Mouse (Mus musculus) lung, adult 2 months (tissue): ENCODE results near the gene Mfsd5. TPM values are rescaled to one million over a fixed set of nuclear protein-coding genes. Genes with fewer than 3 reads are reported as not detected.

ENCODE experiments used
- DNase-seq: peaks from one replicate; pipeline ENCODE4 v3.0.0; 2022
- H3K4me1 ChIP-seq: fragments of 200-500 bp; 2 replicates; pipeline ENCODE4 v1.6.1; 2011; ENCODE audit warnings: low read length; ENCODE audit not compliant: control insufficient read depth, insufficient read depth
- H3K4me3 ChIP-seq: fragments of 200-500 bp; replicated peaks from 2 replicates; pipeline ENCODE3; 2011; ENCODE audit warnings: low read depth, mild to moderate bottlenecking, control low read depth, low read length; ENCODE audit errors: extremely low read depth
- CTCF ChIP-seq: fragments of 200-500 bp; IDR thresholded peaks from 2 replicates; pipeline ENCODE4 v1.5.1; 2011; ENCODE audit warnings: mild to moderate bottlenecking, low read length, control low read depth; ENCODE audit not compliant: insufficient read depth
- POLR2A ChIP-seq: fragments of 200-500 bp; IDR thresholded peaks from 2 replicates; pipeline ENCODE4 v1.6.1; 2011; ENCODE audit warnings: low read depth, mild to moderate bottlenecking, control low read depth, low read length, borderline replicate concordance; ENCODE audit errors: extremely low read depth
- whole genome bisulfite sequencing: fragments of 180-500 bp; shearing (Covaris S2); methylation state at CpG from one replicate; pipeline ENCODE4 v1.1.7; 2018; 5-methylcytosine and 5-hydroxymethylcytosine counted together
- polyA plus RNA-seq: library from polyadenylated mRNA; depleted of rRNA; stranded (reverse); fragments of >200 nt; gene quantifications from 2 replicates; pipeline ENCODE4 v1.2.3, GENCODE M21; 2012; rRNA removed

The Mfsd5 gene
- polyA plus RNA-seq, 1 experiment = 95.4 TPM

DNA sequence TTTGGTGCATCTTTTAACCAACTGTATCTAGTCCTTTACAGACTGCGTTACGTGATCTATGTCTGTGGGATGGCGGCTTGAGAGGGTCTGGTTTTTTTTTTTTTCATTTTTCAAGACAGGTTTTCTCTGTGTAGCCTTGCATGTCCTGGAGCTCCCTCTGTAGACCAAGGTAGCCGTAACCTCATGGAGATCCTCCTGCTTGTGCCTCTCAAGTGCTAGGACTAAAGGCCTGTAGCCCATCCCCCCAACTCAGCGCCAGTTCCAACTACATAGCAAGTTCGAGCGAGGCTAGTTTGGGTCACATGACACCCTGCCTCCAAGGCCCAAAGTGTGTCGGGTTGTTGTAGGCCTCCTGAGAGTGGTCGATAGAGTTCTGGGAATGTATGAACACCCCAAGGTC, 29.5 kb downstream of the Mfsd5 start:
- H3K4me3 ChIP-seq = no peak overlapping the region
- 86% methylated on average over 9 of the region's 9 CpGs for WGBS
- no peak for DNase-seq
- TF ChIP-seq CTCF (no peak), POLR2A (no peak)
- H3K4me1 ChIP-seq = no peaks in the 10 kb centered on the region

DNA sequence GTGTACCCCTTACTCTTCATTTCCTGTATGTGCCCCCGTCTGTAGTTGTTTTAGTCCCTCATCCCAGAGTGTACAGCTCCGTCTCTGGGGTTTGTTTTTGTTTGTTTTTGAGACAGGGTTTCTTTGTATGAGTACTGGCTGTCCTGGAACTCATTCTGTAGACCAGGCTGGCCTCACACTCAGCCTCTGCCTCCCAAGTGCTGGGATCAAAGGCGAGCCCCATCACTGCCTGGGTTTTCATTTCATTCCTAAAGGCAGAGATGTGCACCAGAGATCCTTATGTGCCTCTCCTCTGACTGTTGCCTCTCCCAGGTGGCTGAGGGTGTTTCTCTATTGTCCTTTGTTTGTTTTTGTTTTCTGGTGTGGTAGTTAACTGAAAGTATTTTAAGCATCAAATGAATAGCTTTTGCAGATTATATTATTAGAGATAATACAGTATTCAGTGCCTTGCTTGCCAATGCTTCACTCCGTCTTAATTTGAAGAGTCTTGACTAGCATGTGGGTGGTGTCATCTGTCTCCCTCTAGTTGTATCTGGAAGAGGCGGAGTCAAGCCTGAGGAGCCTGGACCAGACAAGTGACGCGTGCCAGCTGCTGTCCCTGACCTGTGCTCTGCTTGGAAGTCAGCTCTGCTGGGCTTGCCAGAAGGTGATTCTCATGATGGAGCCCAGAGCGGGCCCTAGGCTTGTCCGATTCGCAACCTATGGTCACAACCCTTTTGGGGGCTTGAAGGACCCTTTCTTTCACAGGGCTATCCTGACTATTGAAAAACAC, 31.0 kb downstream of the Mfsd5 start:
- TF ChIP-seq POLR2A = no peak
- no peak for TF ChIP-seq CTCF
- DNase-seq = no peak
- Histone ChIP-seq H3K4me1 (peaks cover 2% of the 10 kb centered on the region; the same call in 1 of the 2 replicates), H3K4me3 (no peak overlapping the region)
- 67% methylated on average over 10 of the region's 10 CpGs for WGBS

GRCm38 (mm10) chr15:102311489-102311888, 32.2 kb downstream of the Mfsd5 start:
- peaks cover 6% of the 10 kb centered on the region; the same call in 1 of the 2 replicates for H3K4me1 ChIP-seq
- TF ChIP-seq CTCF (no peak), POLR2A (no peak)
- no peak for DNase-seq
- no peak overlapping the region for H3K4me3 ChIP-seq

GRCm38 (mm10) chr15:102315292-102315691, 36.0 kb downstream of the Mfsd5 start:
- DNase-seq = peak; percentile 28

GRCm38 (mm10) chr15:102316263-102316662, 37.0 kb downstream of the Mfsd5 start:
- no peak overlapping the region for H3K4me3 ChIP-seq
- peak; percentile 71 for DNase-seq
- TF ChIP-seq POLR2A = no peak
- peak; percentile 92 for TF ChIP-seq CTCF
- WGBS = 87% methylated on average over 6 of the region's 6 CpGs
- peaks cover 6% of the 10 kb centered on the region; the same call in 1 of the 2 replicates for H3K4me1 ChIP-seq

More at GRCm38 (mm10) chr15:102315292-102315691, 36.0 kb downstream of the Mfsd5 start:
- H3K4me3 ChIP-seq = no peak overlapping the region
- 55% methylated on average over 8 of the region's 8 CpGs for WGBS
- H3K4me1 ChIP-seq = peaks cover 6% of the 10 kb centered on the region; the same call in 1 of the 2 replicates
- TF ChIP-seq CTCF (no peak), POLR2A (peak; percentile 36; the same call in 1 of the 2 replicates)

GRCm38 (mm10) chr15:102324654-102325473, 45.6 kb downstream of the Mfsd5 start:
- TF ChIP-seq CTCF = no peak
- TF ChIP-seq POLR2A = no peak
- no peak for DNase-seq
- no peak overlapping the region for H3K4me3 ChIP-seq
- H3K4me1 ChIP-seq = 0 out of 2 replicates have a peak, but pooled peaks cover 2% of the 10 kb centered on the region
- 71% methylated on average over 12 of the region's 12 CpGs for WGBS

DNA sequence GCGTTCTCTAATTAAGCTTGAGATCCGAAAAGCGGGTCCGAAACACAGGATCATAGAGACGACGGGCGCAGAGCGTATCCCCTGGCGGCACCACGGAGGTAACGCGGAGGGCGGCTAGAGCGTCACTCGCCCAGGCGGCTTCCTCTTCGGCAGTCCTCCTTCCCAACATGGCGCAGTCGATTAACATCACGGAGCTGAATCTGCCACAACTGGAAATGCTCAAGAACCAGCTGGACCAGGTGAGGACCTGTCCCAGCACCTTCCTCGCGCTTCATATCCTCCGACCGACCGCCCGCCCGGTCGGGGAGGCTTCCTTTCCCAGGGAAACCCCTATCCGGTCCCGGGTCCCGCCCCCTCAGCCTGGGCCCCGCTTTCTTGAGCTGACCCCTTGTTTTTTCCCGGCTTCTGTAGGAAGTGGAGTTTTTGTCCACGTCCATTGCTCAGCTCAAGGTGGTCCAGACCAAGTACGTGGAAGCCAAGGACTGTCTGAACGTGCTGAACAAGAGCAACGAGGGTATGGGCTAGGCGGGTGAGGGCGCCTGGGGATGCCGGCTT, 46.8 kb downstream of the Mfsd5 start, which contains the start of gene Pfdn5:
Gene Pfdn5, plus strand, starts transcription at position 95 of the 555 bp plus-strand sequence.
- H3K4me3 ChIP-seq = peak within 1 kb of the TSS; percentile 80
- peaks cover 2% of the 10 kb centered on the region; the same call in 1 of the 2 replicates for H3K4me1 ChIP-seq
- TF ChIP-seq POLR2A = peak; percentile 75; the same call in 1 of the 2 replicates
- TF ChIP-seq CTCF = no peak
- under 1% methylated on average over 40 of the region's 40 CpGs for WGBS
- peak; percentile 81 for DNase-seq

DNA sequence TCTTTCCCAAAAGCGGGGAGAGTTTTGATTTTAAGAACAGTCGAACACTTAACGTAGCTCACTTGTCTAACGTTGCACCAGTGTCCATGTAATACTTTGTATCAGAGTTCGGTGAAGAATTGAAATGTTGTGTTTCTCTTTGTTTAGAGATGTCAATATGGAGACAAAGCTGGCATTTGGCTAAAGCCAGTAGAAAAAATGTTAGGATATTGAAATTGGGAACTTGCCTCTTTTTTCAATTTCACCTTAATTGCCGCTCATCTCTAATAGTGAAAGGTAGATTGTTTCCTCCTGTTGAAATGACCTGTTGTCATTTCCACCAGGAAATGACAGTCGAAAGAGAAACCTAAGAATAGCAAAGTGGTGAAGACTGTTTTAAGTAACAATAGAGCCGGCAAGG, 47.6 kb downstream of the Mfsd5 start:
- no peak for DNase-seq
- Histone ChIP-seq H3K4me1 (peaks cover 2% of the 10 kb centered on the region; the same call in 1 of the 2 replicates), H3K4me3 (peak overlapping the region; percentile 2)
- WGBS = 43% methylated on average over 8 of the region's 8 CpGs
- TF ChIP-seq CTCF = no peak
- TF ChIP-seq POLR2A = no peak

Other genes starting within 250 kb of the Mfsd5 start
- 47.3 and 87.1 TPM in 2 replicates for gene Eif4b, start 205.7 kb upstream of the Mfsd5 start, polyA plus RNA-seq
- gene Tns2, start 179.0 kb upstream of the Mfsd5 start, polyA plus RNA-seq = 255 and 329 TPM in 2 replicates
- gene Spryd3, start 143.2 kb upstream of the Mfsd5 start, polyA plus RNA-seq = 40.8 and 55.2 TPM in 2 replicates
- 337 and 400 TPM in 2 replicates for gene Igfbp6, start 135.1 kb upstream of the Mfsd5 start, polyA plus RNA-seq
- 1.1 and 1.2 TPM in 2 replicates for gene Soat2, start 128.9 kb upstream of the Mfsd5 start, polyA plus RNA-seq
- 25.8 and 46.6 TPM in 2 replicates for gene Zfp740, start 76.2 kb upstream of the Mfsd5 start, polyA plus RNA-seq
- gene Csad, start 74.7 kb upstream of the Mfsd5 start, polyA plus RNA-seq = 92.8 and 106 TPM in 2 replicates
- gene Itgb7, start 47.5 kb upstream of the Mfsd5 start, polyA plus RNA-seq = 22.0 and 32.4 TPM in 2 replicates
- gene Rarg, start 21.9 kb upstream of the Mfsd5 start, polyA plus RNA-seq = 75.1 and 93.9 TPM in 2 replicates
- 0.31 and 0.60 TPM in 2 replicates for gene Gm9918, start 8.9 kb upstream of the Mfsd5 start, polyA plus RNA-seq
- gene Espl1, start 16.8 kb downstream of the Mfsd5 start, polyA plus RNA-seq = 2.4 and 3.8 TPM in 2 replicates
- 66.1 and 121 TPM in 2 replicates for gene Pfdn5, start 46.7 kb downstream of the Mfsd5 start, polyA plus RNA-seq
- gene Myg1, start 52.3 kb downstream of the Mfsd5 start, polyA plus RNA-seq = 50.2 and 53.8 TPM in 2 replicates
- 21.9 and 27.5 TPM in 2 replicates for gene Aaas, start 71.3 kb downstream of the Mfsd5 start, polyA plus RNA-seq
- 0.05 TPM in 1 of 2 replicates, not detected in the other for gene Sp7, start 87.7 kb downstream of the Mfsd5 start, polyA plus RNA-seq
- gene Sp1, start 126.7 kb downstream of the Mfsd5 start, polyA plus RNA-seq = 18.5 and 20.0 TPM in 2 replicates
- 20.8 and 21.1 TPM in 2 replicates for gene Amhr2, start 165.9 kb downstream of the Mfsd5 start, polyA plus RNA-seq
- gene Prr13, start 179.6 kb downstream of the Mfsd5 start, polyA plus RNA-seq = 216 and 271 TPM in 2 replicates
- gene Pcbp2, start 191.1 kb downstream of the Mfsd5 start, polyA plus RNA-seq = 378 and 395 TPM in 2 replicates
- not detected in 2 replicates for gene Gm10337, start 224.3 kb downstream of the Mfsd5 start, polyA plus RNA-seq
- gene Map3k12, start 237.6 kb downstream of the Mfsd5 start, polyA plus RNA-seq = 9.9 and 13.1 TPM in 2 replicates
- 51.7 and 61.1 TPM in 2 replicates for gene Tarbp2, start 238.7 kb downstream of the Mfsd5 start, polyA plus RNA-seq
- 8.8 and 11.0 TPM in 2 replicates for gene Npff, start 245.5 kb downstream of the Mfsd5 start, polyA plus RNA-seq